Mouse (Mus musculus): ENCODE measurements at regions not wholly inside any gene's neighbourhood (a gene's known extent, or its start where the extent isn't known, plus 50 kb on each side); places are given as distances from the start of the nearest gene placed in this dataset.

GRCm38 (mm10) chr14:101267536-101267935, 67.4 kb upstream of the Prr30 start:
- no peak for DNase-seq (ENCODE audit: low read depth)
